Mouse (Mus musculus) spleen, adult 2 months (tissue): ENCODE measurements at regions not wholly inside any gene's neighbourhood (a gene's known extent, or its start where the extent isn't known, plus 50 kb on each side); places are given as distances from the start of the nearest gene placed in this dataset.

Experiments
- DNase-seq, 2 experiments: peaks; one replicate each; pipeline versions ENCODE4 v3.0.0 to v3.0.0-alpha.2; 2012 to 2021; ENCODE audit warnings: low spot score in 2 of 2, low read depth in 1 of 2
- H3K27ac ChIP-seq: fragments of 200-500 bp; 2 replicates; pipeline ENCODE4 v1.5.1; 2012; ENCODE audit warnings: low read length, inconsistent platforms; ENCODE audit not compliant: insufficient read depth
- H3K27me3 ChIP-seq: fragments of 200-500 bp; 2 replicates; pipeline ENCODE4 v1.6.1; 2012; ENCODE audit warnings: mild to moderate bottlenecking, moderate library complexity, low read length, inconsistent platforms; ENCODE audit not compliant: control insufficient read depth, insufficient read depth
- H3K36me3 ChIP-seq: fragments of 200-500 bp; 2 replicates; pipeline ENCODE4 v1.6.1; 2012; ENCODE audit warnings: mild to moderate bottlenecking, low read length, inconsistent platforms; ENCODE audit not compliant: control insufficient read depth, insufficient read depth
- H3K4me1 ChIP-seq: fragments of 200-500 bp; 2 replicates; pipeline ENCODE4 v1.6.1; 2011; ENCODE audit warnings: inconsistent platforms; ENCODE audit not compliant: control insufficient read depth, insufficient read depth, insufficient read length
- H3K4me3 ChIP-seq: fragments of 200-500 bp; 2 replicates; pipeline ENCODE4 v1.5.1; 2011; ENCODE audit warnings: mild to moderate bottlenecking, inconsistent platforms; ENCODE audit not compliant: insufficient read depth, insufficient read length; ENCODE audit errors: extremely low read depth
- CTCF ChIP-seq: fragments of 200-500 bp; IDR thresholded peaks from 2 replicates; pipeline ENCODE4 v1.5.1; 2011; ENCODE audit warnings: mild to moderate bottlenecking, inconsistent platforms; ENCODE audit not compliant: insufficient read depth, insufficient read length, insufficient replicate concordance; ENCODE audit errors: extremely low read depth
- POLR2A ChIP-seq: fragments of 200-500 bp; IDR thresholded peaks from 2 replicates; pipeline ENCODE4 v1.6.1; 2011; ENCODE audit warnings: low read depth, low read length, inconsistent platforms
- WGBS: fragments of 180-500 bp; shearing (Covaris S2); methylation state at CpG from one replicate; pipeline ENCODE4 v1.1.7; 2018; 5-methylcytosine and 5-hydroxymethylcytosine counted together

DNA sequence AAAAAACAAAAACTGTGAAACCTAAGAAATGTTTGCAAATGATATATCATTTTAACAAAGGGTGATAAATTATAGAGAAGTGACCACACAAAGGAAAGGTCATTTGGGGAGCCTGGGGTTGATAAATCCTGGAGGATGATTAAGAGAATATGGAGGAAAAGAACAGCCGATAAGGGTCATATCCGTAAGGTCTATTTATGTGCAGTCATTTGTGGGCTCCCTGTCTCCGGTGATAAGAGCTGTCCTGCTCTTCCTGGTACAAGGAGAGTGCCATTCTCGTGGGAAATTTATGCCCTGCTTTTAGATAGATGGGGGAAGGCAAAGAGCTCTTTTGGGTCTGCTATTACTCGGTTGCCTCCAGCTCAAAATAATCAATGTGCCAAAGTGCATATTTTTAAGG, 175.9 kb upstream of the Jarid2 start:
- WGBS, result 79% methylated on average over 5 of the region's 5 CpGs

DNA sequence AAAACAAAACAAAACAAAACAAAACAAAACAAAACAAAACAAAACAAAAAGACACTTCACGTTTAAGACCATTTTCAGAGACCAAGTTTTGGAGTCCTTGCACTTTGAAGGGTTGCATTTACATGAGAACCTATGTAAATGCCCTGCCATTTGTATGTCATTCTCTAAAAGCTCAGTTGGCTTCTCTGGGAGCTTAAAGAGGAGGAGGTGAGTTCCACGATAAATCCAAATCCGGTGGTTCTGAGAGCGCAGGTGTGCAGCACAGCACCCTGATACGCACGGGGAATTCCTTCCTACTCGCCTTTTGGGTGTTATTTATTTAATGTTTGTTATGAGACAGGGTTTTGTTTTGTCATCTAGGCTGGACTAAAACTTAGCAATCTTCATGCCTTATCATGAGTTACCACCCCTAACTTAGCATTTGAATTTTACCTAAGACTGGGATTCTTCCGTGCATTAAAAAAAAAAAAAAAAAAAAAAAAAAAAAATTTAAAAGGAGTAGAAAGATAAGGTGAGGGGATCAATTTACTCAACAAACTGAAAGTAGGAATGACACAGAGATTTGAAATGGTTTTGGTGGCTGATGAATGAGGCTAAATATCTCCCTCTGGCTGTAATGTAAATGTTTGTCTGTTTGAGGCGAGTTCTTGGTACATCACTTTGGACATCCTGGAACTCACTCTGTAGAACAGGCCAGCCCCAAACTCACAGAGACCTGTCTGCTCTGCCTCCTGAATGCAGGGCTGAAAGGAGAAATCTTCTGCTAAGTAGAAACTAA, 174.4 kb upstream of the Jarid2 start:
- Histone ChIP-seq H3K36me3 (no peaks in the 10 kb centered on the region), H3K4me3 (no peak overlapping the region), H3K27me3 (no peaks in the 10 kb centered on the region), H3K27ac (no peak overlapping the region), H3K4me1 (no peaks in the 10 kb centered on the region)
- DNase-seq, result no peak
- TF ChIP-seq POLR2A (no peak), CTCF (no peak)
- 87% methylated on average over 9 of the region's 9 CpGs for WGBS

More for the DNA sequence above, 175.9 kb upstream of the Jarid2 start:
- TF ChIP-seq CTCF (no peak), POLR2A (no peak)
- H3K27ac ChIP-seq, result no peak overlapping the region
- no peaks in the 10 kb centered on the region for H3K4me1 ChIP-seq
- H3K27me3 ChIP-seq, result no peaks in the 10 kb centered on the region
- no peak for DNase-seq
- H3K4me3 ChIP-seq, result no peak overlapping the region
- no peaks in the 10 kb centered on the region for H3K36me3 ChIP-seq

DNA sequence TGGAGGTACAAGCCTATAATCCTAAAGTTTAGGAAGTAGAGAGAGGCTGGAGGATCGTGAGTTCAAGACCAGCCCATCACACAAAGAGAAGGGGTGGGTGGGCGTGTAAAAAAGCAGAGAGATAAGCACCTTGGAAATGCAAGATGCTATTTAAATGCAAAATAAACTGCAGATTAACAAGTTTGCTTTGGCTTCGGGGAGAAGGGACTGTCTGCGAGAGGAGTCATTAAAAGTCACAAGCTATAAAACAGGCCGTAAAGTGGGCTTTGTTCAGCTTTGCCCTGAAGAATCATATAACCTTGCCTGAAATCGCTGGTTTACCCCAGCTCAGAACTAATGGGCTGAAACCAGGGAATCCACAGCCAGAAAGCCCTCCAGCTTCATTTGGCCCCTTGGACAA, 173.3 kb upstream of the Jarid2 start:
- Histone ChIP-seq H3K27me3 (no peaks in the 10 kb centered on the region), H3K27ac (no peak overlapping the region), H3K4me3 (no peak overlapping the region), H3K4me1 (no peaks in the 10 kb centered on the region), H3K36me3 (no peaks in the 10 kb centered on the region)
- 85% methylated on average over 6 of the region's 6 CpGs for WGBS
- DNase-seq, result no peak
- TF ChIP-seq CTCF (no peak), POLR2A (no peak)

DNA sequence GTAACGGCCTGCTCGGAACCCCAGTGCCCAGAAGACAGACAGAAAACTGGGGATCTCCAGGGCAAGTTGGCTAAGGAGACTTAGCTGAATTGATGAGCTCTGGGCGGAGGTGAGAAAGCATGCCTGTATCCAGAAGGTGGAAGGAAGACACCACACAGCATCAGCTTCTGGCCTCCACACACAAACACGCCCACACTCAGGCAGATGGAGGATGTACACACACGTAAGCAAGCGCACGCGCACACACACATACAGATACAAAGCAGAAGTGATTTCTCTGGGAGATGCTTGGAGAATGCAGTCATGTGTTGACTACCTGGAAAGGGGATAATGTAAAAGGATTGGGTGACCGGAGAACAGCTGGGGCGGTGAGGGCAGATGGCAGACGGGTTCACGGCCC, 171.2 kb upstream of the Jarid2 start:
- H3K27ac ChIP-seq, result no peak overlapping the region
- H3K4me3 ChIP-seq, result no peak overlapping the region
- H3K36me3 ChIP-seq, result no peaks in the 10 kb centered on the region
- 83% methylated on average over 12 of the region's 12 CpGs for WGBS
- no peaks in the 10 kb centered on the region for H3K27me3 ChIP-seq
- no peak for TF ChIP-seq POLR2A
- no peak for TF ChIP-seq CTCF
- DNase-seq, result no peak
- no peaks in the 10 kb centered on the region for H3K4me1 ChIP-seq

DNA sequence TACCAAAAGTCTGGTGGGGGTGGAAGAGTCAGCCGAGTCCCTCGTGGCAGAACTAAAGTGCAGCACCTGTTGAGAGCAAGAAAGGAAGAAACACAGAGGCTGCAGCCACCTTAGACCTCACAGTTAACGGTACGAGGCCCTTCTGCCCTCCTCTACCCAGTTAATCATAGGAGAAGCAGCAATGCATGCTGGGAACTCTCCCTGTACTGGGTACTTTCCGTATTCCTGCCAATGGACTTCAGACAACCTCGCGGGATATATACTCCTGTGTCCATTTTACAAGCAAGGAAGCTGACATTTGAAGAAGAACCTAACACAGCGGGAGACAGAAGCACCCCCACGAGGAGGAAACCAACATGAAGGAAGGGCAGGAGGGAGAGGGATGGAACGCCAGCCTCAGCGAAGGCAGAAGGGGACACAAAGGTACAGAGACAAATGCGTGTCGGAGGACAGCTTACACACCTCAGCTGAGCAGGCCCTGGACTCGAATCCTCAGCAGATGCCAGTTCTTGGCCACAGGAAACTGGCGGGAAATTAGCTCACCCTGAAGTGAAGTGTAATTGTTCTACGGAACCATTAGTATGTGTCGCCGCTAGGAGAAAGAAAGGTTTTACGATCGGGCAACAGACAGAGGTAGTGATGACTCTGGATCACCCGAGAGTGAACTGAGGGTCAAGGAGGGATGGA, 170.6 kb upstream of the Jarid2 start:
- 87% methylated on average over 21 of the region's 21 CpGs for WGBS
- Histone ChIP-seq H3K4me3 (no peak overlapping the region), H3K27me3 (no peaks in the 10 kb centered on the region), H3K4me1 (no peaks in the 10 kb centered on the region), H3K27ac (no peak overlapping the region), H3K36me3 (no peaks in the 10 kb centered on the region)
- TF ChIP-seq POLR2A (no peak), CTCF (no peak)
- DNase-seq, result no peak

DNA sequence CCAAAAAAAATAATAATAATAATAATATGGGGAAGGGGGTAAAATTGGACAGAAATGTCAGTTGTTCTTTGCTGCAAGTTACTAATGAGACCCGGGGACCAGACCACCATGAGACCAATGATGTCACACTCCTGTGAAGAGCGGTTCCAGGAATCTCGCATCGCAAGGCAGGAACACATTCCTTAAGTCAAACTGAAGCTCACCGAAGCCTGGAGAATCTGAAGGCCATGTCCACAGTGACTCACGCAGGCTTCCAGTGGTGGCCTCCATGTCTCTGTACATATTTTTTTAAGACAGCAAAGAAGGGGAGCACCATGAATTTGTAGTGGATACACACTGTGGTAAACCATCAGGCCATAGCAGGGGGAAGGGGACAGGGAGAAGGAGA, 170.1 kb upstream of the Jarid2 start:
- Histone ChIP-seq H3K27ac (no peak overlapping the region), H3K4me3 (no peak overlapping the region), H3K27me3 (no peaks in the 10 kb centered on the region), H3K4me1 (no peaks in the 10 kb centered on the region), H3K36me3 (no peaks in the 10 kb centered on the region)
- no peak for DNase-seq
- 96% methylated on average over 6 of the region's 6 CpGs for WGBS
- TF ChIP-seq CTCF (no peak), POLR2A (no peak)

DNA sequence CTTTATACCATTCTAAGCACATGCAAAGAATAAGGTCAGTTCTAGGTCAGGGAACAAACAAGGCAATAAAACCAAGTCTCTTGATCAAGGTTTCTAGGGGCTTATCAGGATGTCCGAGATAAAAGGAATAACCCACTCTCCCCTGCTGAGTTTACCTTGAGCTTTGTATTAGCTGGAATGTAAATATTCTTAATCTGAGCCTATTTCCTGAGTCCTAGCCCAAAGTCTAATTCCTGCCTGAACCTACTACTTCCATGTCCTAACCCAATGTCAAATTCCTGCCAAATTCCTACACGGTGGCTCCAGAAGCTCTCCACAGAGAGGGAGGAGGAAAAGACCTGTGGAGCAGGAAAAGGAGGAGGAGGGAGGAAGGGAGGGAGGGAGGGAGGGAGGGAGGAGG, 169.6 kb upstream of the Jarid2 start:
- H3K27me3 ChIP-seq, result no peaks in the 10 kb centered on the region
- TF ChIP-seq CTCF (no peak), POLR2A (no peak)
- WGBS, result 89% methylated on average over 2 of the region's 2 CpGs
- H3K4me1 ChIP-seq, result no peaks in the 10 kb centered on the region
- no peak overlapping the region for H3K27ac ChIP-seq
- H3K4me3 ChIP-seq, result no peak overlapping the region
- no peak for DNase-seq
- no peaks in the 10 kb centered on the region for H3K36me3 ChIP-seq
